In genomic region chr8:95470008-95470407, GRCm38 (mm10) we compare ENCODE assay signal across 23 mouse cellular contexts. TPM values are rescaled to one million over a fixed set of nuclear protein-coding genes. Genes with fewer than 3 reads are reported as not detected.
A peak's percentile ranks its signal among the peaks of the same experiment; 100 is the strongest.
DNase-seq lines count a peak whose midpoint lies in the region; ATAC-seq and TF ChIP-seq lines count a peak whose summit lies in the region.
"Had no signal": no experiment of that assay in that cellular context is flagged by ENCODE, and none has a peak within 500 bp of the region (broad histone marks: within the 10 kb centered on the region; RNA-seq: fewer than 3 reads in every experiment).

No protein-coding gene starts in this region.

- H3K27me3 ChIP-seq in CH12.LX (replicated peaks) = no peaks in the 10 kb centered on the region
- H3K27me3 ChIP-seq in MEL (ENCODE audit: control insufficient read depth in 1 of 2, insufficient read depth in 2 of 2, low read length in 2 of 2) = no peaks in the 10 kb centered on the region
- H3K27me3 ChIP-seq in midbrain, embryonic 15.5 days (replicated peaks) = no peaks in the 10 kb centered on the region
- H3K27me3 ChIP-seq: Patski had no signal

- H3K4me3 ChIP-seq in CH12.LX (replicated peaks in 1 of 3; ENCODE audit: low read depth in 2 of 3, low read length in 2 of 3, poor library complexity in 1 of 3) (no peak overlapping the region), ES-E14 (ENCODE audit: insufficient read depth in 1 of 2, low read depth in 1 of 2, low read length in 2 of 2, poor library complexity in 1 of 2, severe bottlenecking in 1 of 2) (no peak overlapping the region), MEL (ENCODE audit: control insufficient read depth in 1 of 2, insufficient read depth in 1 of 2, low read depth in 2 of 2, low read length in 2 of 2) (no peak overlapping the region)
- H3K4me3 ChIP-seq in midbrain, embryonic 15.5 days = no peak overlapping the region

- H3K79me2 ChIP-seq in CH12.LX (replicated peaks; ENCODE audit: control insufficient read depth, extremely low read depth, insufficient read depth, poor library complexity, severe bottlenecking) (no peaks in the 10 kb centered on the region), MEL (ENCODE audit: control insufficient read depth, insufficient read depth, low read length, poor library complexity) (no peaks in the 10 kb centered on the region)

- in situ Hi-C loops in CH12.LX (cut with MboI; ENCODE audit: low pct_ligation_motif_present, low pct_unique_long_range_greater_than_20kb, low sequenced_read_pairs) (no loop called here), ES-E14 (cut with MboI; ENCODE audit: low sequenced_read_pairs in 2 of 2, unreplicated experiment in 2 of 2) (no loop called here)

- TF ChIP-seq RAD21 in CH12.LX (IDR thresholded peaks at IDR 0.05; ENCODE audit: low read depth, low read length) (no peak), MEL (IDR thresholded peaks at IDR 0.05; ENCODE audit: low read depth, low read length) (no peak)

- TF ChIP-seq EP300 in CH12.LX (IDR thresholded peaks at IDR 0.05; ENCODE audit: low read length) (no peak), MEL (IDR thresholded peaks at IDR 0.05; ENCODE audit: low read depth in 1 of 2, low read length in 2 of 2) (no peak)

- DNase-seq in CH12.LX (ENCODE audit: extremely low read depth) = no peak
- no peak for DNase-seq in ES-E14 (ENCODE audit: low read depth, low spot score)
- DNase-seq in MEL (ENCODE audit: low read depth, low spot score) = no peak
- DNase-seq in heart, adult 11 months = no peak
- DNase-seq in kidney, postnatal 4 days = no peak
- DNase-seq: adrenal gland, adult 2 months; adrenal gland, adult 8-10 months; adrenal gland, postnatal 10 days; adrenal gland, postnatal 14 days; adrenal gland, postnatal 25 days; adrenal gland, postnatal 36 days; B cell, adult 2 months; cerebellum, adult 11 months; cerebellum, adult 11-12 months; cerebellum, adult 18-20 months; cerebellum, adult 2 months; cerebellum, adult 8-10 months; cerebellum, adult 9-10 months had no signal

- H3K4me1 ChIP-seq in CH12.LX (ENCODE audit: control insufficient read depth in 1 of 2, insufficient read depth in 2 of 2) = peaks cover 8 to 36% of the 10 kb centered on the region in 2 experiments
- H3K4me1 ChIP-seq in ES-E14 (ENCODE audit: control insufficient read depth in 2 of 2, insufficient read depth in 2 of 2, low read length in 2 of 2, poor library complexity in 1 of 2) = 0 out of 4 replicates have a peak, but pooled peaks cover 0 to 3% of the 10 kb centered on the region in 2 experiments
- H3K4me1 ChIP-seq in MEL (ENCODE audit: control insufficient read depth in 1 of 2, insufficient read depth in 2 of 2, low read length in 2 of 2) = peaks cover 15 to 23% of the 10 kb centered on the region in 2 experiments
- no peaks in the 10 kb centered on the region for H3K4me1 ChIP-seq in midbrain, embryonic 15.5 days

- H3K9ac ChIP-seq in CH12.LX (ENCODE audit: insufficient read depth, low read depth) = no peak overlapping the region
- H3K9ac ChIP-seq in ES-E14 (ENCODE audit: insufficient read depth, low read depth, low read length, poor library complexity, severe bottlenecking) = no peak overlapping the region
- H3K9ac ChIP-seq in MEL (ENCODE audit: control insufficient read depth, low read depth, low read length, poor library complexity, severe bottlenecking) = no peak overlapping the region
- no peak overlapping the region for H3K9ac ChIP-seq in midbrain, embryonic 15.5 days

- no peak overlapping the region for H3K27ac ChIP-seq in CH12.LX (ENCODE audit: insufficient read depth, low read depth)
- H3K27ac ChIP-seq in ES-E14 (ENCODE audit: insufficient read depth, low read depth, low read length, poor library complexity, severe bottlenecking) = no peak overlapping the region
- H3K27ac ChIP-seq in MEL (ENCODE audit: control insufficient read depth, low read depth, low read length) = no peak overlapping the region
- H3K27ac ChIP-seq in midbrain, embryonic 15.5 days = no peak overlapping the region

- no peak for TF ChIP-seq POLR2A in CH12.LX (IDR thresholded peaks at IDR 0.05; ENCODE audit: low read depth, low read length)
- TF ChIP-seq POLR2A in MEL (IDR thresholded peaks at IDR 0.05; ENCODE audit: control insufficient read depth in 1 of 2, insufficient read depth in 1 of 2, low read depth in 1 of 2, low read length in 2 of 2, poor library complexity in 1 of 2) = no peak

- no peak overlapping the region for H3K4me2 ChIP-seq in CH12.LX (ENCODE audit: insufficient read depth, low read depth, poor library complexity, severe bottlenecking)
- no peak overlapping the region for H3K4me2 ChIP-seq in midbrain, embryonic 15.5 days

- TF ChIP-seq CTCF in CH12.LX (conservative IDR thresholded peaks at IDR 0.05 in 1 of 2, IDR thresholded peaks at IDR 0.05 in 1 of 2; ENCODE audit: low read depth in 2 of 2, low read length in 2 of 2) (no peak), MEL (IDR thresholded peaks at IDR 0.05 in 2 of 3, conservative IDR thresholded peaks at IDR 0.05 in 1 of 3; ENCODE audit: control insufficient read depth in 1 of 3, insufficient read depth in 1 of 3, low read depth in 2 of 3, low read length in 3 of 3, poor library complexity in 1 of 3, severe bottlenecking in 1 of 3) (no peak)

- no peaks in the 10 kb centered on the region for H3K9me3 ChIP-seq in CH12.LX (replicated peaks; ENCODE audit: low read length)
- H3K9me3 ChIP-seq in ES-E14 (ENCODE audit: control insufficient read depth, insufficient read depth, low read depth, low read length) = no peaks in the 10 kb centered on the region
- no peaks in the 10 kb centered on the region for H3K9me3 ChIP-seq in MEL (replicated peaks; ENCODE audit: insufficient read depth, low read length)
- no peaks in the 10 kb centered on the region for H3K9me3 ChIP-seq in midbrain, embryonic 15.5 days
- H3K9me3 ChIP-seq: G1E had no signal

- dilution Hi-C loops in CH12.LX (cut with MboI; ENCODE audit: extremely low pct_ligation_motif_present, extremely low pct_unique_long_range_greater_than_20kb, low sequenced_read_pairs) = no loop called here

- 93% methylated on average over 4 of the region's 4 CpGs for WGBS in midbrain, embryonic 15.5 days

- H3K36me3 ChIP-seq in CH12.LX (replicated peaks in 1 of 2; ENCODE audit: control insufficient read depth in 1 of 2, insufficient read depth in 1 of 2, low read length in 1 of 2) = peaks cover 46 to 93% of the 10 kb centered on the region in 2 experiments
- peaks cover 19% of the 10 kb centered on the region for H3K36me3 ChIP-seq in ES-E14 (ENCODE audit: control insufficient read depth, insufficient read depth, low read length, poor library complexity, severe bottlenecking)
- peaks cover 31 to 49% of the 10 kb centered on the region in 2 experiments for H3K36me3 ChIP-seq in MEL (ENCODE audit: control insufficient read depth in 1 of 2, insufficient read depth in 2 of 2, low read length in 2 of 2)
- H3K36me3 ChIP-seq in midbrain, embryonic 15.5 days (replicated peaks) = peaks cover 38% of the 10 kb centered on the region

- no peak for ATAC-seq in midbrain, embryonic 15.5 days (replicated peaks)
- ATAC-seq: activated CD4-positive, CD25-positive, alpha-beta regulatory T cell, adult 4 months; CD4-positive, CD25-positive, alpha-beta regulatory T cell, adult 4 months; Patski had no signal

TF ChIP-seq in CH12.LX, 34 proteins besides CTCF, POLR2A, EP300 and RAD21:
- TF ChIP-seq ETS1 (conservative IDR thresholded peaks at IDR 0.05; ENCODE audit: low read depth, low read length) (no peak), MAFK (IDR thresholded peaks at IDR 0.05; ENCODE audit: insufficient replicate concordance, low read length) (peak; percentile 29; the same call in 1 of the 2 replicates), ZKSCAN1 (IDR thresholded peaks at IDR 0.05; ENCODE audit: borderline replicate concordance, low read depth, low read length) (no peak), JUND (conservative IDR thresholded peaks at IDR 0.05; ENCODE audit: low read depth, low read length) (no peak), HCFC1 (IDR thresholded peaks at IDR 0.05; ENCODE audit: low read depth, low read length) (no peak)

TF ChIP-seq in ES-E14, 5 proteins besides CTCF, POLR2A, EP300 and RAD21:
- TF ChIP-seq ZNF384 (IDR thresholded peaks at IDR 0.05; ENCODE audit: low read depth, low read length) (no peak), ZC3H11A (IDR thresholded peaks at IDR 0.05; ENCODE audit: borderline replicate concordance, low read depth, low read length) (no peak), MAFK (IDR thresholded peaks at IDR 0.05; ENCODE audit: insufficient read depth, low read depth, low read length) (peak; percentile 61)

TF ChIP-seq in MEL, 35 proteins besides CTCF, POLR2A, EP300 and RAD21:
- peak; percentile 52; the same call in 1 of the 2 replicates for TF ChIP-seq GABPA (IDR thresholded peaks at IDR 0.05; ENCODE audit: low read depth, low read length)
- TF ChIP-seq MAFK (IDR thresholded peaks at IDR 0.05; ENCODE audit: borderline replicate concordance, low read depth, low read length) = peak; percentile 73; the same call in 1 of the 2 replicates
- TF ChIP-seq TAL1 (IDR thresholded peaks at IDR 0.05; ENCODE audit: low read length) = no peak
- no peak for TF ChIP-seq USF2 (IDR thresholded peaks at IDR 0.05; ENCODE audit: borderline replicate concordance in 1 of 2, insufficient read depth in 1 of 2, low read depth in 1 of 2, low read length in 2 of 2)

RNA-seq across cellular contexts. Expression of gene Csnk2a2, which starts 19.8 kb away (rescaled TPM):
- total RNA-seq in CH12.LX (2012; rRNA removed) = 32.1 and 35.7 TPM in 2 replicates
- total RNA-seq in CH12.LX (2014; rRNA removed) = 51.7 and 72.1 TPM in 2 replicates
- polyA plus RNA-seq in CH12.LX (2012; ENCODE audit: insufficient read length, low read depth) = 126 and 133 TPM in 2 replicates
- total RNA-seq in ES-E14 (2012; rRNA removed) = 40.2 and 52.4 TPM in 2 replicates
- 42.3 and 44.0 TPM in 2 replicates for total RNA-seq in MEL (2012; rRNA removed)
- 100 to 1,000 TPM in 1 of 2 experiments, not detected in 1; 121 TPM for polyA plus RNA-seq in MEL (2012; ENCODE audit: insufficient read depth in 1 of 2, insufficient read length in 2 of 2, low read depth in 1 of 2, low replicate concordance in 2 of 2, missing spikeins in 1 of 2)
- polyA plus RNA-seq in midbrain, embryonic 15.5 days (2015; fragmentation: Nextera tagmentation; extraction: Ambion mirVana) = 9.8 and 10.2 TPM in 2 replicates

RNA-seq across cellular contexts. Expression of gene Cfap20, which starts 35.3 kb away (rescaled TPM):
- total RNA-seq in CH12.LX (2012; rRNA removed) (53.1 and 57.2 TPM in 2 replicates), CH12.LX (2014; rRNA removed) (93.0 and 99.4 TPM in 2 replicates), ES-E14 (2012; rRNA removed) (64.4 and 70.5 TPM in 2 replicates), MEL (2012; rRNA removed) (56.2 and 62.0 TPM in 2 replicates)
- polyA plus RNA-seq in CH12.LX (2012; ENCODE audit: insufficient read length, low read depth) (53.4 and 74.7 TPM in 2 replicates), MEL (2012; ENCODE audit: insufficient read depth in 1 of 2, insufficient read length in 2 of 2, low read depth in 1 of 2, low replicate concordance in 2 of 2, missing spikeins in 1 of 2) (100 to 1,000 TPM in 1 of 2 experiments, 10 to 100 TPM in 1; 77.7 to 281 TPM)
- 120 and 121 TPM in 2 replicates for polyA plus RNA-seq in midbrain, embryonic 15.5 days (2015; fragmentation: Nextera tagmentation; extraction: Ambion mirVana)

Comparison
In these comparisons a context has a peak if more than half of its experiments do, and no peak if none do; other contexts are left out.
1. Of the 35 proteins assayed by ChIP-seq in both MEL and CH12.LX: peak only in MEL: GABPA; only in CH12.LX: none; in both: MAFK; in neither: 33.